Mouse (Mus musculus): Measurements from ENCODE around the gene Fkbp15.

The Fkbp15 gene

GRCm38 (mm10) chr4:62360088-62360804 lies at the start of gene Fkbp15, which contains the start of gene Slc31a1:
TSS of gene Fkbp15 (minus strand) at chr4:62360548.
TSS of gene Slc31a1 (plus strand) at chr4:62360727.
- DNase-seq (ENCODE audit: low spot score): peak; percentile 97

GRCm38 (mm10) chr4:62409615-62410014 lies 49.3 kb upstream of the Fkbp15 start:
- no peak for DNase-seq (ENCODE audit: low spot score)

- DNase-seq (ENCODE audit: low spot score): peak; percentile 97
Observed at GRCm38 (mm10) chr4:62408601-62409282, 48.4 kb upstream of the Fkbp15 start, which contains the start of the genes Cdc26 and Prpf4. TSS of gene Cdc26 (minus strand) at chr4:62408642. TSS of gene Prpf4 (plus strand) at chr4:62408797.

GRCm38 (mm10) chr4:62407730-62408582 lies 47.6 kb upstream of the Fkbp15 start:
- DNase-seq (ENCODE audit: low spot score): peak; percentile 26

GRCm38 (mm10) chr4:62406133-62406532 lies 45.8 kb upstream of the Fkbp15 start:
- DNase-seq (ENCODE audit: low spot score): no peak

GRCm38 (mm10) chr4:62398956-62399355 lies 38.6 kb upstream of the Fkbp15 start:
- no peak for DNase-seq (ENCODE audit: low spot score)

- no peak for DNase-seq (ENCODE audit: low spot score)
Observed at GRCm38 (mm10) chr4:62397616-62398365, 37.4 kb upstream of the Fkbp15 start.

- DNase-seq (ENCODE audit: low spot score): no peak
Observed at GRCm38 (mm10) chr4:62395806-62396205, 35.5 kb upstream of the Fkbp15 start.

GRCm38 (mm10) chr4:62393459-62393858 lies 33.1 kb upstream of the Fkbp15 start:
- DNase-seq (ENCODE audit: low spot score): no peak

GRCm38 (mm10) chr4:62391892-62392291 lies 31.5 kb upstream of the Fkbp15 start:
- DNase-seq (ENCODE audit: low spot score): no peak

GRCm38 (mm10) chr4:62389592-62390512 lies 29.5 kb upstream of the Fkbp15 start:
- no peak for DNase-seq (ENCODE audit: low spot score)

GRCm38 (mm10) chr4:62385439-62385838 lies 25.1 kb upstream of the Fkbp15 start:
- DNase-seq (ENCODE audit: low spot score): no peak

GRCm38 (mm10) chr4:62384159-62384558 lies 23.8 kb upstream of the Fkbp15 start:
- no peak for DNase-seq (ENCODE audit: low spot score)

GRCm38 (mm10) chr4:62383752-62384151 lies 23.4 kb upstream of the Fkbp15 start:
- DNase-seq (ENCODE audit: low spot score): no peak

GRCm38 (mm10) chr4:62383207-62383606 lies 22.9 kb upstream of the Fkbp15 start:
- no peak for DNase-seq (ENCODE audit: low spot score)

- no peak for DNase-seq (ENCODE audit: low spot score)
Observed at GRCm38 (mm10) chr4:62379724-62380381, 19.5 kb upstream of the Fkbp15 start.

- DNase-seq (ENCODE audit: low spot score): no peak
Observed at GRCm38 (mm10) chr4:62376123-62376522, 15.8 kb upstream of the Fkbp15 start.

- DNase-seq (ENCODE audit: low spot score): no peak
Observed at GRCm38 (mm10) chr4:62374342-62374741, 14.0 kb upstream of the Fkbp15 start.

GRCm38 (mm10) chr4:62373668-62374067 lies 13.3 kb upstream of the Fkbp15 start:
- no peak for DNase-seq (ENCODE audit: low spot score)
